Mouse (Mus musculus) myocyte (in vitro differentiated cells): ENCODE results near the gene Fbxo11.

Source experiments
- MAX ChIP-seq: IDR thresholded peaks from one replicate; pipeline ENCODE4 v1.6.1; 2011; ENCODE audit warnings: low read depth, mild to moderate bottlenecking, control low read depth
- MYOG ChIP-seq, 3 experiments: IDR thresholded peaks; one replicate each; pipeline ENCODE4 v1.6.1; 2011; ENCODE audit warnings: control low read depth in 2 of 3, low read depth in 2 of 3, mild to moderate bottlenecking in 2 of 3; ENCODE audit not compliant: insufficient read length in 2 of 3, control insufficient read depth in 1 of 3, insufficient read depth in 1 of 3
- POLR2A ChIP-seq: IDR thresholded peaks from one replicate; pipeline ENCODE4 v1.6.1; 2011; ENCODE audit warnings: low read depth, mild to moderate bottlenecking, control low read depth, moderate library complexity; ENCODE audit not compliant: insufficient read length
- USF1 ChIP-seq: IDR thresholded peaks from one replicate; pipeline ENCODE4 v1.6.1; 2011; ENCODE audit warnings: low read depth, mild to moderate bottlenecking, control low read depth, moderate library complexity

- TF ChIP-seq POLR2A (no peak), USF1 (no peak), MAX (no peak), MYOG (IDR thresholded peaks at IDR 0.05; ENCODE audit: control insufficient read depth in 1 of 3, insufficient read depth in 1 of 3, insufficient read length in 2 of 3, low read depth in 2 of 3) (no peak)
These were observed 32.5 kb upstream of the Fbxo11 start for GRCm38 (mm10) chr17:88097543-88097942.
